Mouse (Mus musculus): ENCODE data around the gene Esp36. TPM values are rescaled to one million over a fixed set of nuclear protein-coding genes. Genes with fewer than 3 reads are reported as not detected.
"Not testable (repeated sequence)": the region's sequence is repeated elsewhere in the genome, so short reads cannot be mapped to it uniquely, and the experiment has no call there.

Gene Esp36
- not detected in 2 replicates for polyA plus RNA-seq (2015; fragmentation: Nextera tagmentation; extraction: Ambion mirVana)

- ATAC-seq (ENCODE audit: insufficient read depth, low FRiP score, low read depth): no peak
- 74% methylated on average over 2 of the region's 2 CpGs for whole genome bisulfite sequencing
- Histone ChIP-seq H3K4me1 (no peaks in the 10 kb centered on the region), H3K4me2 (no peak within 1 kb of the TSS), H3K36me3 (no peaks in the 10 kb centered on the region), H3K9ac (no peak within 1 kb of the TSS), H3K27ac (no peak within 1 kb of the TSS), H3K27me3 (replicated peaks) (no peaks in the 10 kb centered on the region), H3K4me3 (replicated peaks) (no peak within 1 kb of the TSS), H3K9me3 (no peaks in the 10 kb centered on the region)
Measured at GRCm38 (mm10) chr17:38420085-38420484, at the start of gene Esp36. Esp36 (minus strand) TSS chr17:38420185.

DNA sequence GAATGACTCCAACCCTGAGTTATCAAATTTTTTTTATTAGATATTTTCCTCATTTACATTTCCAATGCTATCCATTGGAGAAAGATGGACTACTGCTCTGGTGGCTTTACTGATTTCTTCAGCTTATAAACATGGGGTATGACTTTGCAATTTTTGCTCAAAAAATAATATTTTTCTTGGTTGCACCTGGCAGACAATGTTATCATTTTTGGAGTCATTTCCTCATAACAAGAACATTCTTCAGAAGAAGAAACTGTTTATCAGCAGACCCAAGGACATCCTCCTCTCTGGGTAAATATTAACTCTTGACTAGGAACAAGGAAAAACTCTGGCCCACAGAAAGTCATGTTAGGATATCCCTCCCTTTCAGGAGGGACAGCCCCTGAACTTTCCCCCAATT is 36.2 kb upstream of the Esp36 start:
- not testable (repeated sequence) for H3K27me3 ChIP-seq (replicated peaks); H3K4me3 ChIP-seq (replicated peaks); ATAC-seq (ENCODE audit: insufficient read depth, low FRiP score, low read depth); H3K4me2 ChIP-seq; H3K27ac ChIP-seq; H3K36me3 ChIP-seq; H3K4me1 ChIP-seq; H3K9me3 ChIP-seq; H3K9ac ChIP-seq

DNA sequence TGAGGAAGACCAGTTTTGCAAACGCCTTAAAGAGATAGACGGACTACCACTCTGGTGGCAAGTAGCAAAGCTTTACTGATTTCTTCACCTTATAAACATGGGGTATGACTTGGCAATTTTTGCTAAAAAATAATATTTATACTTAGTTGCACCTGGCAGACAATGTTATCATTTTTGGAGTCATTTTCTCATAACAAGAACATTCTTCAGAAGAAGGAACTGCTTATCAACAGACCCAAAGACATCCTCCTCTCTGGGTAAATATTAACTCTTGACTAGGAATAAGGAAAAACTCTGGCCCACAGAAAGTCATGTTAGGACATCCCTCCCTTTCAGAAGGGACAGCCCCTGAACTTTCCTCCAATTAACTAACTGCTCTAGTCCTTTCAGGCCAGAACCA is 30.7 kb upstream of the Esp36 start:
- WGBS: 94% methylated on average over 2 of the region's 2 CpGs
- H3K4me3 ChIP-seq (replicated peaks): no peak overlapping the region
- no peak for ATAC-seq (ENCODE audit: insufficient read depth, low FRiP score, low read depth)

DNA sequence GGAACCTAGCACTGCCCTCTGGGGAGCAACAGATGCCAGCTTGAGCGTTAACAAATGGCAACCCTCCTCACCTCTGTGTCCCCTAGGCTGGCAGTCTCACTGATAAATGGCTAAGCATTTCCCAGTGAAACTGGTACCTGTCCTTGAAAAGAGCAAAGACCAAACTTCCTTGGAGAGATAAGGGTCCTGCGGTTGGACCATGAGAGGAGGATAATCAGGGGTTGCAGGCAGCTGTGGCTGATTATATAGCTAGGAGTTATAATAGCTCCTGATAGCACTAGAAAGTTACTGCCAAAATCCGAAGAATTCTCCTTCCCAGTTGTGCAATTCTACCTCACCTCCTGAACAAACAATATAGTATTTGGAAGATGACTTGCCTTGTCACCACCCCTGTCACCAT is 13.8 kb downstream of the Esp36 start:
- Histone ChIP-seq H3K9ac (no peak overlapping the region), H3K9me3 (no peaks in the 10 kb centered on the region), H3K4me3 (replicated peaks) (no peak overlapping the region), H3K4me1 (no peaks in the 10 kb centered on the region), H3K27ac (no peak overlapping the region), H3K36me3 (no peaks in the 10 kb centered on the region), H3K27me3 (replicated peaks) (no peaks in the 10 kb centered on the region), H3K4me2 (no peak overlapping the region)
- 73% methylated on average over 3 of the region's 3 CpGs for WGBS
- no peak for ATAC-seq (ENCODE audit: insufficient read depth, low FRiP score, low read depth)

More for the DNA sequence above, 30.7 kb upstream of the Esp36 start:
- H3K4me1 ChIP-seq: no peaks in the 10 kb centered on the region
- no peaks in the 10 kb centered on the region for H3K9me3 ChIP-seq
- H3K27me3 ChIP-seq (replicated peaks): no peaks in the 10 kb centered on the region
- no peak overlapping the region for H3K27ac ChIP-seq
- H3K9ac ChIP-seq: no peak overlapping the region
- no peak overlapping the region for H3K4me2 ChIP-seq
- H3K36me3 ChIP-seq: no peaks in the 10 kb centered on the region

- H3K4me1 ChIP-seq: no peaks in the 10 kb centered on the region
- no peak overlapping the region for H3K9ac ChIP-seq
- no peak overlapping the region for H3K4me2 ChIP-seq
- no peak overlapping the region for H3K4me3 ChIP-seq (replicated peaks)
- 70% methylated on average over 2 of the region's 2 CpGs for WGBS
- H3K27me3 ChIP-seq (replicated peaks): no peaks in the 10 kb centered on the region
- H3K36me3 ChIP-seq: no peaks in the 10 kb centered on the region
- no peak overlapping the region for H3K27ac ChIP-seq
- H3K9me3 ChIP-seq: no peaks in the 10 kb centered on the region
- no peak for ATAC-seq (ENCODE audit: insufficient read depth, low FRiP score, low read depth)
Measured at GRCm38 (mm10) chr17:38391821-38392220, 28.2 kb downstream of the Esp36 start.

Other genes starting within 250 kb of the Esp36 start
- gene Olfr134, start 248.8 kb downstream of the Esp36 start, polyA plus RNA-seq (2015; fragmentation: Nextera tagmentation; extraction: Ambion mirVana): not detected in 2 replicates
- not detected in 2 replicates for gene Olfr135, start 215.8 kb downstream of the Esp36 start, polyA plus RNA-seq (2015; fragmentation: Nextera tagmentation; extraction: Ambion mirVana)
- not detected in 2 replicates for gene Olfr138, start 159.2 kb downstream of the Esp36 start, polyA plus RNA-seq (2015; fragmentation: Nextera tagmentation; extraction: Ambion mirVana)
- not detected in 2 replicates for gene Olfr137, start 112.6 kb downstream of the Esp36 start, polyA plus RNA-seq (2015; fragmentation: Nextera tagmentation; extraction: Ambion mirVana)
- not detected in 2 replicates for gene Olfr136, start 90.4 kb downstream of the Esp36 start, polyA plus RNA-seq (2015; fragmentation: Nextera tagmentation; extraction: Ambion mirVana)
- not detected in 2 replicates for gene Esp34, start 134.0 kb upstream of the Esp36 start, polyA plus RNA-seq (2015; fragmentation: Nextera tagmentation; extraction: Ambion mirVana)
- gene Esp31, start 219.3 kb upstream of the Esp36 start, polyA plus RNA-seq (2015; fragmentation: Nextera tagmentation; extraction: Ambion mirVana): not detected in 2 replicates

Measured in stomach, embryonic 15.5 days (tissue).